Mouse (Mus musculus) lung, postnatal 4 days (tissue): ENCODE data around the gene Gm10197.

ENCODE experiments used
- DNase-seq, 2 experiments: peaks; one replicate each; pipeline ENCODE4 v3.0.0; 2021

Gene Gm10197

DNA sequence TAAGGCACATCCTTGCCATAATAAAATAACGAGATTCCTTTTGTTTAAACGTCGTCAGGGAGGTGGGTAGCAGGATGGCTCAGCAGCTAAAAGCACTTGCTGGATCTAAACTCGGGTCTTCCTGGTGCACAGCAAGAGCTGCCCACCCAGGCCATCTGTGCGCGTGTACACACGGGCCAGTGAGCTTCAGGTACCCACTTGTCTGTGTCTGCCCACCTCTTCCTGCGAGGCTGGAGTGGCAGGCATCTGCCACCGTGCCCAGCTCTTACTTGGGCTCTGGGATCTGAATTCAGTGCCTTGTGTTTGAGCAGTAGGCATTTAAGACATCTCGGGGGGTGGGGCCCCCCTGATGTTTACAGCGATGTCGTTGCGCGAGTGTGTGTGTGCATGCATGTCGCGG, 16.5 kb downstream of the Gm10197 start:
- no peak for DNase-seq

- no peak for DNase-seq
Measured at GRCm38 (mm10) chr19:53354271-53355000, 17.1 kb downstream of the Gm10197 start.

- DNase-seq = no peak
Measured at GRCm38 (mm10) chr19:53353864-53354263, 17.7 kb downstream of the Gm10197 start.

DNA sequence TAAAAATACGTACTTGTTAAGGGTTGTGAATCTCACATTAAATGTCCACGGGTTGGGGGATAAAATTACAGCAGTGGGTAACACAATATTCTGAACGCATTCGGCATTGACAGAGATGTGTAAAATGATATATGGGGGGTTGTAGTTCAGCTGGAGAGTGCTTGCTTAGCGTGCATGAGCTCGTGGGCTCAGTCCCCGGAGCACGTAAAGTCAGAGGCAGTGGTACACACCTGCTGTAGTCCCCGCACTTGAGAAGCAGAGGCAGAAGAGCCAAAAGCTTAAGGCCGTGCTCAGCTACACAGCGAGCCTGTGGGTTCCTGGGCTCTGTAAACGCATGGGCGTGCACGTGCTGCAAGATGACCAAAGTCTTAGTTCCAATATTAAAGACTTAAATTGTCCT, 25.8 kb downstream of the Gm10197 start:
- no peak for DNase-seq

GRCm38 (mm10) chr19:53344062-53344461, 27.5 kb downstream of the Gm10197 start:
- no peak for DNase-seq

DNA sequence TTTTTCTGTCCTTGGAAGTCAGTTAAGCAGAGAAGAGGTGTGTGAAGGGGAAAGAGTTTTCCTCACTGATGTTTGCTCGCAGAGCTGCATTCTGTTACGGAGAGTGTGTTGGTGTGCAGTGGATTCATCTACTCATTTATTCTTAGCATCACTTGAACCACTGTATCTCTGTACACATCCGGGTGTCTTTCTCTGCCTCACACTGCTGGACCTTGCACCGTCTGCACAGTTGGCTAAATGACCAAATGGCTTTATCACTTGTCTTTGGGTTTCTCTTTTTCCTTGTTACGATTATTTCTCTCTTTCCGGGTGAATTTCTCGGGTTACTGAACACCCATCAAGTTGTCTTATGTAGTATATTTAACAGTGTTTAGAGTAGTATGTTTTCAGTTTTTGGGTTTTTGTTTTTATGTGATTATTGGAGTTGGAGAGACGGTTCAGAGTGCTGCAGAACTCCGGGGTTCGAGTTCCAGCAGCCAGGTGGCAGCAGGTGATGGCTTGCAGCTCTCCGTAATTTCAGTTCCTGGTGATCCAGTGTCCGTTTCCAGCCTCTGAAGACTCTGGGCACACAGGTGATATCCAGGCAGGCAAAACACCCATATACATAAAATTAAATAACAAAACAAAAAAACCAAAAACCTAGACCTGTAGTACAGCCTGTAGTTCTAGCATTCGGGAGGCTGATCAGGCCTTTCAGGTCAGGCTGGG, 28.2 kb downstream of the Gm10197 start:
- no peak for DNase-seq

DNA sequence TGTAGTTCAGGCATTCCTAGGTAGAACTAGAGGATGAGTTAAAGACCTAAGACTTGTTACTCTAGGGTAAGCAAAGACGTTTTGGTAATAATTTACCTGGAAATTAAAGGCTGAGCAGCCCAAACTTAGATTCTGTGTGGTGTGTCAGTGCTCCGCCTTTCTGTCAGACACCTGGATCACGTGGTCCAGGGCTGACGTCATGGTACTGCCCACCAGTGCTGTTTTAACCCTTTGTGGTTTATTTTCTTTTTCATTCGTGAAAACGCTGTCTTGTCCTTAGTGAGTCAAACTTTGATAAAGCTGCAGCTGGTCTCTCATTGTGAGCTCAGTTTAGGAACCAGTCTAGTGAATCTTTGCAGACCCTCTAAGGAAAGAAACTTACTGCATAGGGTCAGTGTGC, 31.1 kb downstream of the Gm10197 start:
- DNase-seq = peak in 1 of 2 experiments; percentile 31

DNA sequence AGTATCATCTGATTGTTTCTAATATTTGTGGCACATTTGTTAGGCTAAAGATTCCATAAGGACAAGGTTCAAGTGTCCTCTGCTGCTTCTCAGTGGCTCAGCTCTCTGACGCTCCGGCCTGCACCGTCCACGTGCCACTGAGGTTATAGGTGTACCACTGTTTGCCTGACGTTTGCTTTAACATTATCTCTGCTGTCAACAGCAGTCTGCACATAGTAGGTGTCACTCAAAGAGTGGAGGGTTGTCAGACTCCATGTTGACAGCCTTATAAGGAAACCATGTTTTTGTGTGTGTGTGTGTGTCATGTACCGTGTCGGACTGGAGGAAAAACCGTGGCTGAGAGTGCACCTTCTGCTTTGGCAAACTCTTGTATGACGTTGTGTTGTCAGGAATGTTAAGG, 36.3 kb downstream of the Gm10197 start:
- no peak for DNase-seq

DNA sequence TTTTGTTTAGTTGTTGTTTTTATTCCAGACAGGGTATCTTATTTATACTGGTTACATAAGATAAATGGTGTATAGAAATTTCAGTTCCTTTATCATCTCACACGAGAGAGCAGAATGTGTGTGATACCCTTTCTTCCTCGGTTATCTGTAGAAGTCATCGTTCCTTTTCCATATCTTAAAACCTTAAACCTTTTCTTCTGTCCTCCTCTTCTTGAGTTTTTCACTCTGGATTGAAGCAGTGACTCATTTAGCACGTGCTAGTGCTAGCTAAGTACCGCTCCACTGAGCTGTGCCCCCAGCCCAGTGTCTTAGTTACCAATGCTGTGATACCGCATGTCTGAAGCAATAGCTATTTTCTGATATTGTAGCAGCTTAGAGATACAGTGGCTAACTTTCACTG, 37.8 kb downstream of the Gm10197 start:
- no peak for DNase-seq

- DNase-seq = no peak
Measured at GRCm38 (mm10) chr19:53331882-53332500, 39.6 kb downstream of the Gm10197 start.

DNA sequence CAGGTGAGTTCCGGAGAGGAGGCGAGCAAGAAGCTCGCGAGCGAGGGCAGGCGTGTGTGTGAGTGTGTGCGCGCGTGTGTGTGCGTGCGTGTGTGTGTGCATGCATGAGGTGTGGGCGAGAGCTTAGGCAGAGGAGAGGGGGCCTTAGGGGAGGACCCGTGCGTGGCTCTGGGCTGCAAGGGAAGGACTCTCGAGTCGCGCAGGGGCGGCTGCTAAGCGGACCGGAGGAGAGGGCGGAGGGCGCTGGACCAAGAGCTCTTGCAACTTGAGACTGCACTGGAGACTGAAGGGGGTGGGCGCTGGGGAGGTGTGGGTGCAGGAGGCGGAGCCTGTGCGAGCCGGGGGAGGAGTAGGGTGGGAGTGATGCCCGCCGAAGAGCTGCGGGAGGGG, 41.6 kb downstream of the Gm10197 start:
- DNase-seq = peak; percentile 84 to 91

DNA sequence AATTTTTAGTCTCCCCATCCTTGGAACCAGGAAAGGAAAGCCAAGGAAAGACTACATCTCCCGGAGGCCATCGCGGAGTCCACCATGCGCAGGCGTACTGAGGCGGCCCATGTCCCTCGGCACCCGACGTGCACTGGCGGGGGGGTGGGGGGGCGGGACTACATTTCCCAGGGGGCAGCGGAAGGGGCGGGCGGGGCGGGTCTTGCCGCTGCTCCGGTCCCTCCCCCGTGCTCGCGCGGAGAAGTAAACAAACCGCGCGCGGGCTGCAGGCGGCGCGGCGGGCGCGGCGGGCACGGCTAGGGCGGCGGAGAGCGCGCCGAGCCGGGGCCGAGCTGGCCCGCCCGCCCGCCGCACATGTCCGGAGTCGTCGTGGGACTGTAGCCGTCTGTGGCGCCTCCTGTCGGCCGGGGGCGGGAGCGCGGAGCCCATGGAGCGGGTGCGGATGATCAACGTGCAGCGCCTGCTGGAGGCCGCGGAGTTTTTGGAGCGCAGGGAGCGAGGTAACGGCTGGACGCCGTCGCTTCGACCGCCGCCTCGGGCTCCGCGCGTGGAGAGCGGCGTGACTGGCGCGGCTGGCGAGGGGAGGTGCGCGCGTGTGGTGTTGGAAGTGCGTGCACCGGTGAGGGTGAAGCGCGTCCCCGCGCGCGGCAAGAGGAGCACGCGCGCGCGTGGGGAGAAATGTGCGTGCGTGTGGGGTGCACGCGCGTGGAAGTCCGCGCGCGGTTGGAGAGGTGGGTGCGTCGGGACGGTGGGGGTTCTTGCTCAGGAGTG, 42.2 kb downstream of the Gm10197 start:
- peak; percentile 92 to 94 for DNase-seq

GRCm38 (mm10) chr19:53328116-53328515, 43.5 kb downstream of the Gm10197 start:
- peak; percentile 34 to 44 for DNase-seq

- peak; percentile 55 to 64 for DNase-seq
Measured at GRCm38 (mm10) chr19:53325578-53326295, 45.8 kb downstream of the Gm10197 start.

DNA sequence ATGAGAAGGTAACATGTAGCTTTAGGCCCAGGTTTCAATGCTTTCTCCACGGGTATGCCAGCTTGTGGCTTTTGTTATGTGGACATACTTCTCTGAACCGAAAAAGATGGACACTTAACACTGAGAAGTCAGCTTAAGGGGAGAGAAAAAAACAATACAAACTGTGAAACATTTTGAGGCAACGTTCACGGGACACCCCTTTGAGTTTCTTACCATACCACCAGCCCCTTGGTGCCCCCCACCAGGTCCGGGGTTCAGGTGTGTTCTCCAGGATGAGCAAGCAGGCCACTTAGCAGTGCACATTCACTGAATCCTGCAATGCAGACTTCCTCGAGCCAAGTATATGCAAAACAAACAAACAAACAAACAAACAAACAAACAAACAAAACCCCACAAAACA, 46.7 kb downstream of the Gm10197 start:
- DNase-seq = no peak

DNA sequence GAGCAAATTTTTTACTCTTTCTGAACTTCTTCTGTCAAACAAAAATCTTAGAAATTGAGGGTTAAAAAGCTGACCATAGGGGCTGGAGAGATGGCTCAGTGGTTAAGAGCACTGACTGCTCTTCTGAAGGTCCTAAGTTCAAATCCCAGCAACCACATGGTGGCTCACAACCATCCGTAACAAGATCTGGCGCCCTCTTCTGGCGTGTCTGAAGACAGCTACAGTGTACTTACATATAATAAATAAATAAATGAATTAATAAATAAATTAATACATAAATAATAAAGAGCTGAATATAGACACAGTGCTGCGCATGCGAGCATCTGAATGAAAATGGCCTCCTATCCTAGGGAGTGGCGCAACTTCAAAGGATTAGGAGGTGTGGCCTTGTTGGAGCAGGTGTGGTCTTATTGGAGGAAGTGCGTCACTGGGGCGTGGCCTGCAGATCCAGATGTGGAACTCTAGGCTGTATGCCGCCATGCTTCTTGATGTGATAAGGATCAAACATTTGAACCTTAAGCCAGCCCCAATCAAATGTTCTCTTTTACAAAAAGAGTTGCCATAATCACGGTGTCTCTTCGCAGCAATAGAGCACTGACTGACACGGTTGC, 49.0 kb downstream of the Gm10197 start:
- DNase-seq = peak in 1 of 2 experiments; percentile 18
